Mouse (Mus musculus): ENCODE measurements at regions not wholly inside any gene's neighbourhood (a gene's known extent, or its start where the extent isn't known, plus 50 kb on each side); places are given as distances from the start of the nearest gene placed in this dataset.

GRCm38 (mm10) chr17:62393355-62394006 is 487.6 kb downstream of the Efna5 start:
- Histone ChIP-seq H3K4me2 (no peak overlapping the region), H3K36me3 (no peaks in the 10 kb centered on the region), H3K27ac (no peak overlapping the region), H3K9me3 (no peaks in the 10 kb centered on the region), H3K4me1 (replicated peaks) (no peaks in the 10 kb centered on the region), H3K9ac (no peak overlapping the region), H3K4me3 (no peak overlapping the region), H3K27me3 (no peaks in the 10 kb centered on the region)
- no peak for ATAC-seq (ENCODE audit: low FRiP score)
- 90% methylated on average over 8 of the region's 8 CpGs for WGBS

GRCm38 (mm10) chr17:62384053-62384452 is 497.1 kb downstream of the Efna5 start:
- Histone ChIP-seq H3K27ac (no peak overlapping the region), H3K9ac (no peak overlapping the region), H3K27me3 (no peaks in the 10 kb centered on the region), H3K4me1 (replicated peaks) (no peaks in the 10 kb centered on the region), H3K4me3 (no peak overlapping the region), H3K9me3 (no peaks in the 10 kb centered on the region), H3K4me2 (no peak overlapping the region), H3K36me3 (no peaks in the 10 kb centered on the region)
- no peak for ATAC-seq (ENCODE audit: low FRiP score)
- WGBS, result 81% methylated on average over 16 of the region's 16 CpGs

GRCm38 (mm10) chr17:62378868-62379417 is 502.2 kb downstream of the Efna5 start:
- 91% methylated on average over 8 of the region's 8 CpGs for WGBS
- no peaks in the 10 kb centered on the region for H3K36me3 ChIP-seq
- ATAC-seq (ENCODE audit: low FRiP score), result no peak
- no peaks in the 10 kb centered on the region for H3K4me1 ChIP-seq (replicated peaks)
- no peaks in the 10 kb centered on the region for H3K9me3 ChIP-seq
- H3K27me3 ChIP-seq, result no peaks in the 10 kb centered on the region
- H3K4me2 ChIP-seq, result no peak overlapping the region
- H3K4me3 ChIP-seq, result no peak overlapping the region
- H3K27ac ChIP-seq, result no peak overlapping the region
- no peak overlapping the region for H3K9ac ChIP-seq

GRCm38 (mm10) chr17:62369100-62369499 is 512.0 kb downstream of the Efna5 start:
- ATAC-seq (ENCODE audit: low FRiP score), result no peak
- Histone ChIP-seq H3K4me2 (no peak overlapping the region), H3K27ac (no peak overlapping the region), H3K36me3 (no peaks in the 10 kb centered on the region), H3K4me3 (no peak overlapping the region), H3K9me3 (no peaks in the 10 kb centered on the region), H3K27me3 (no peaks in the 10 kb centered on the region), H3K9ac (no peak overlapping the region), H3K4me1 (replicated peaks) (no peaks in the 10 kb centered on the region)
- 92% methylated on average over 3 of the region's 3 CpGs for WGBS

GRCm38 (mm10) chr17:62367937-62368336 is 513.2 kb downstream of the Efna5 start:
- Histone ChIP-seq H3K36me3 (no peaks in the 10 kb centered on the region), H3K27me3 (no peaks in the 10 kb centered on the region), H3K9me3 (no peaks in the 10 kb centered on the region), H3K27ac (no peak overlapping the region), H3K4me1 (replicated peaks) (no peaks in the 10 kb centered on the region), H3K4me2 (no peak overlapping the region), H3K9ac (no peak overlapping the region), H3K4me3 (no peak overlapping the region)
- 84% methylated on average over 4 of the region's 4 CpGs for WGBS
- ATAC-seq (ENCODE audit: low FRiP score), result no peak

GRCm38 (mm10) chr17:62358323-62358722 is 522.8 kb downstream of the Efna5 start:
- H3K4me2 ChIP-seq, result no peak overlapping the region
- H3K36me3 ChIP-seq, result no peaks in the 10 kb centered on the region
- H3K27me3 ChIP-seq, result no peaks in the 10 kb centered on the region
- no peak overlapping the region for H3K9ac ChIP-seq
- H3K4me1 ChIP-seq (replicated peaks), result no peaks in the 10 kb centered on the region
- no peak overlapping the region for H3K27ac ChIP-seq
- no peak for ATAC-seq (ENCODE audit: low FRiP score)
- no peaks in the 10 kb centered on the region for H3K9me3 ChIP-seq
- no peak overlapping the region for H3K4me3 ChIP-seq

GRCm38 (mm10) chr17:62337890-62338557 is 543.1 kb downstream of the Efna5 start:
- Histone ChIP-seq H3K27ac (no peak overlapping the region), H3K4me2 (no peak overlapping the region), H3K4me1 (replicated peaks) (peaks cover 6% of the 10 kb centered on the region; the same call in 1 of the 2 replicates), H3K9ac (no peak overlapping the region), H3K9me3 (no peaks in the 10 kb centered on the region), H3K27me3 (no peaks in the 10 kb centered on the region), H3K4me3 (no peak overlapping the region), H3K36me3 (no peaks in the 10 kb centered on the region)
- no peak for ATAC-seq (ENCODE audit: low FRiP score)
- WGBS, result 61% methylated on average over 10 of the region's 10 CpGs

- no peak overlapping the region for H3K27ac ChIP-seq
- WGBS, result 74% methylated on average over 4 of the region's 4 CpGs
- no peaks in the 10 kb centered on the region for H3K9me3 ChIP-seq
- no peak for ATAC-seq (ENCODE audit: low FRiP score)
- no peak overlapping the region for H3K9ac ChIP-seq
- no peaks in the 10 kb centered on the region for H3K4me1 ChIP-seq (replicated peaks)
- H3K4me2 ChIP-seq, result no peak overlapping the region
- H3K4me3 ChIP-seq, result no peak overlapping the region
- no peaks in the 10 kb centered on the region for H3K36me3 ChIP-seq
- no peaks in the 10 kb centered on the region for H3K27me3 ChIP-seq
These were observed 550.9 kb downstream of the Efna5 start for GRCm38 (mm10) chr17:62330226-62330625.

- no peaks in the 10 kb centered on the region for H3K27me3 ChIP-seq
- ATAC-seq (ENCODE audit: low FRiP score), result no peak
- H3K36me3 ChIP-seq, result no peaks in the 10 kb centered on the region
- H3K9ac ChIP-seq, result no peak overlapping the region
- no peaks in the 10 kb centered on the region for H3K9me3 ChIP-seq
- no peak overlapping the region for H3K4me3 ChIP-seq
- H3K27ac ChIP-seq, result no peak overlapping the region
- no peaks in the 10 kb centered on the region for H3K4me1 ChIP-seq (replicated peaks)
- H3K4me2 ChIP-seq, result no peak overlapping the region
These were observed 554.3 kb downstream of the Efna5 start for GRCm38 (mm10) chr17:62326844-62327243.

GRCm38 (mm10) chr17:62319033-62319432 is 562.1 kb downstream of the Efna5 start:
- Histone ChIP-seq H3K27ac (no peak overlapping the region), H3K9me3 (no peaks in the 10 kb centered on the region), H3K9ac (no peak overlapping the region), H3K36me3 (no peaks in the 10 kb centered on the region), H3K4me2 (no peak overlapping the region), H3K27me3 (no peaks in the 10 kb centered on the region), H3K4me1 (replicated peaks) (no peaks in the 10 kb centered on the region), H3K4me3 (no peak overlapping the region)
- no peak for ATAC-seq (ENCODE audit: low FRiP score)
- 74% methylated on average over 4 of the region's 4 CpGs for WGBS

- H3K4me1 ChIP-seq (replicated peaks), result no peaks in the 10 kb centered on the region
- no peaks in the 10 kb centered on the region for H3K36me3 ChIP-seq
- no peak overlapping the region for H3K27ac ChIP-seq
- no peak overlapping the region for H3K4me3 ChIP-seq
- no peaks in the 10 kb centered on the region for H3K27me3 ChIP-seq
- H3K9ac ChIP-seq, result no peak overlapping the region
- WGBS, result 56% methylated on average over 3 of the region's 3 CpGs
- H3K9me3 ChIP-seq, result no peaks in the 10 kb centered on the region
- ATAC-seq (ENCODE audit: low FRiP score), result no peak
- no peak overlapping the region for H3K4me2 ChIP-seq
These were observed 571.1 kb downstream of the Efna5 start for GRCm38 (mm10) chr17:62310059-62310458.

- no peaks in the 10 kb centered on the region for H3K4me1 ChIP-seq (replicated peaks)
- H3K27me3 ChIP-seq, result no peaks in the 10 kb centered on the region
- H3K36me3 ChIP-seq, result no peaks in the 10 kb centered on the region
- ATAC-seq (ENCODE audit: low FRiP score), result no peak
- H3K9ac ChIP-seq, result no peak overlapping the region
- H3K4me3 ChIP-seq, result no peak overlapping the region
- 93% methylated on average over 2 of the region's 2 CpGs for WGBS
- no peak overlapping the region for H3K27ac ChIP-seq
- no peak overlapping the region for H3K4me2 ChIP-seq
- no peaks in the 10 kb centered on the region for H3K9me3 ChIP-seq
These were observed 574.0 kb downstream of the Efna5 start for GRCm38 (mm10) chr17:62307111-62307510.

- H3K4me1 ChIP-seq (replicated peaks), result no peaks in the 10 kb centered on the region
- no peak for ATAC-seq (ENCODE audit: low FRiP score)
- no peaks in the 10 kb centered on the region for H3K36me3 ChIP-seq
- no peaks in the 10 kb centered on the region for H3K27me3 ChIP-seq
- 92% methylated on average over 1 of the region's 1 CpGs for WGBS
- H3K4me2 ChIP-seq, result no peak overlapping the region
- no peak overlapping the region for H3K4me3 ChIP-seq
- no peak overlapping the region for H3K27ac ChIP-seq
- no peaks in the 10 kb centered on the region for H3K9me3 ChIP-seq
- H3K9ac ChIP-seq, result no peak overlapping the region
These were observed 574.6 kb downstream of the Efna5 start for GRCm38 (mm10) chr17:62306524-62306923.
